Mouse (Mus musculus): ENCODE results near the gene Ppp2r5b.

DNA sequence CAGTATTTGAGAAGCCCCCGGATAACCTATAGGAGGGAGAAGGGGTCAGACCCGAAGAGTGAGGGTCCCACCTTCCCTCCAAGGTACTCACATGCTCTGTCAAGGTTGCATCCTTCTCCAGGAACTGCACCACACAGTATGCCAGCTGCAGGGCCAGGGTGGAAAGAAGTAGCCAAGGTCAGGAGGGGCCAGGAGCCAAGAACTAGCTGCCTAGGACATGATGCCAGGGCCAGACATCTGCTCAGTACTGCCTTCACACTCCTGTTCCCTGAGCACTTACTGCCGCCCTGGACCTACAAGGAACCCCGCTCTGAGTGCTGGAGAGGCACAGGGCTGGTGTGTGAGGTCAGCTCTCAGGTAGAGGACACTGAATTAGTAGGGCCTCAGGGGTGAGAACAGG lies 5.3 kb downstream of the Ppp2r5b start:
- TF ChIP-seq CTCF (IDR thresholded peaks at IDR 0.05; ENCODE audit: control insufficient read depth, insufficient read depth, insufficient read length) (no peak), MAX (IDR thresholded peaks at IDR 0.05) (no peak), MYOG (IDR thresholded peaks at IDR 0.05; ENCODE audit: control insufficient read depth, extremely low read depth, insufficient read length) (no peak), USF1 (IDR thresholded peaks at IDR 0.05; ENCODE audit: low read depth) (no peak), CEBPB (IDR thresholded peaks at IDR 0.05; ENCODE audit: low read depth) (no peak), FOSL1 (IDR thresholded peaks at IDR 0.05; ENCODE audit: insufficient read depth, low read length, poor library complexity, severe bottlenecking) (no peak)

All from C2C12 (cell line).